13 mouse cellular contexts compared by ENCODE assay signal in genomic region chr14:31195521-31195920, GRCm38 (mm10). TPM values are rescaled to one million over a fixed set of nuclear protein-coding genes. Genes with fewer than 3 reads are reported as not detected.
A peak's percentile ranks its signal among the peaks of the same experiment; 100 is the strongest.
DNase-seq lines count a peak whose midpoint lies in the region; ATAC-seq and TF ChIP-seq lines count a peak whose summit lies in the region.
"Had no signal": no experiment of that assay in that cellular context is flagged by ENCODE, and none has a peak within 500 bp of the region (broad histone marks: within the 10 kb centered on the region; RNA-seq: fewer than 3 reads in every experiment).

No protein-coding gene starts in this region.

- H3K9me3 ChIP-seq in kidney, postnatal 0 days (replicated peaks; ENCODE audit: low read length), result no peaks in the 10 kb centered on the region
- no peaks in the 10 kb centered on the region for H3K9me3 ChIP-seq in forebrain, embryonic 11.5 days (ENCODE audit: control insufficient read depth, low read length)
- H3K9me3 ChIP-seq: forebrain, embryonic 10.5 days; hindbrain, embryonic 10.5 days; intestine, embryonic 15.5 days; midbrain, embryonic 13.5 days; neural tube, embryonic 12.5 days had no signal

- no peak for TF ChIP-seq POLR2A in thymus, adult 2 months (IDR thresholded peaks at IDR 0.05; ENCODE audit: control insufficient read depth, extremely low read depth, insufficient read depth, low read length, poor library complexity)

- H3K9ac ChIP-seq in kidney, postnatal 0 days (ENCODE audit: low read depth, low read length), result no peak overlapping the region
- H3K9ac ChIP-seq in forebrain, embryonic 11.5 days (ENCODE audit: low read length), result no peak overlapping the region
- H3K9ac ChIP-seq: intestine, embryonic 15.5 days; midbrain, embryonic 13.5 days; neural tube, embryonic 12.5 days had no signal

- no peaks in the 10 kb centered on the region for H3K27me3 ChIP-seq in kidney, postnatal 0 days (ENCODE audit: insufficient read depth, low read length)
- H3K27me3 ChIP-seq in thymus, adult 2 months (ENCODE audit: control insufficient read depth, insufficient read depth, low read length), result no peaks in the 10 kb centered on the region
- H3K27me3 ChIP-seq in forebrain, embryonic 11.5 days (ENCODE audit: control insufficient read depth, insufficient read depth, low read length), result no peaks in the 10 kb centered on the region
- H3K27me3 ChIP-seq: intestine, embryonic 15.5 days; midbrain, embryonic 13.5 days; neural tube, embryonic 12.5 days had no signal

- H3K36me3 ChIP-seq in kidney, postnatal 0 days (ENCODE audit: insufficient read depth, low read length), result peaks cover 56% of the 10 kb centered on the region
- peaks cover 21% of the 10 kb centered on the region for H3K36me3 ChIP-seq in thymus, adult 2 months (ENCODE audit: control insufficient read depth, insufficient read depth, low read length)
- H3K36me3 ChIP-seq in forebrain, embryonic 11.5 days (ENCODE audit: control insufficient read depth, insufficient read depth, low read length), result peaks cover 21% of the 10 kb centered on the region

- no peak overlapping the region for H3K4me3 ChIP-seq in kidney, postnatal 0 days (replicated peaks; ENCODE audit: low read depth, low read length)
- no peak overlapping the region for H3K4me3 ChIP-seq in thymus, adult 2 months (ENCODE audit: control insufficient read depth, insufficient read depth, low read length)
- H3K4me3 ChIP-seq in forebrain, embryonic 11.5 days (ENCODE audit: low read depth, low read length), result no peak overlapping the region
- H3K4me3 ChIP-seq: forebrain, embryonic 10.5 days; hindbrain, embryonic 10.5 days; intestine, embryonic 15.5 days; midbrain, embryonic 13.5 days; neural tube, embryonic 12.5 days had no signal

- DNase-seq in heart, adult 11 months, result peak; percentile 96
- no peak for DNase-seq in heart, postnatal 4 days
- no peak for DNase-seq in kidney, postnatal 0 days (ENCODE audit: low spot score)
- no peak for DNase-seq in kidney, postnatal 4 days
- no peak for DNase-seq in thymus, adult 2 months
- no peak for DNase-seq in thymus, adult 18-20 months
- no peak for DNase-seq in forebrain, embryonic 11.5 days (ENCODE audit: low spot score)
- no peak for DNase-seq in urinary bladder, adult 18-20 months (ENCODE audit: low spot score in 2 of 2)

- WGBS in kidney, postnatal 0 days, result 97% methylated on average over 4 of the region's 4 CpGs
- 80% methylated on average over 4 of the region's 4 CpGs for WGBS in thymus, adult 2 months
- WGBS in forebrain, embryonic 11.5 days, result 93% methylated on average over 4 of the region's 4 CpGs

- H3K4me2 ChIP-seq in kidney, postnatal 0 days (ENCODE audit: low read length), result 0 out of 2 replicates have a peak overlapping the region, but pooled peaks have one; percentile 15
- H3K4me2 ChIP-seq in forebrain, embryonic 11.5 days (ENCODE audit: low read depth, low read length, severe bottlenecking), result no peak overlapping the region
- H3K4me2 ChIP-seq: intestine, embryonic 15.5 days; midbrain, embryonic 13.5 days; neural tube, embryonic 12.5 days had no signal

- no peak for ATAC-seq in kidney, postnatal 0 days (replicated peaks; ENCODE audit: low FRiP score, low read depth)
- ATAC-seq in forebrain, embryonic 11.5 days (replicated peaks; ENCODE audit: low FRiP score), result no peak
- ATAC-seq: midbrain, embryonic 13.5 days had no signal

- no peak for TF ChIP-seq CTCF in kidney, postnatal 0 days (IDR thresholded peaks at IDR 0.05; ENCODE audit: low read depth)
- TF ChIP-seq CTCF in thymus, adult 2 months (IDR thresholded peaks at IDR 0.05; ENCODE audit: borderline replicate concordance, control insufficient read depth, extremely low read depth, insufficient read depth, low read length, poor library complexity), result no peak

- H3K27ac ChIP-seq in kidney, postnatal 0 days, result peak overlapping the region; percentile 67; the same call in 1 of the 2 replicates
- peak overlapping the region; percentile 61 for H3K27ac ChIP-seq in thymus, adult 2 months (ENCODE audit: control insufficient read depth, insufficient read depth, low read length)
- no peak overlapping the region for H3K27ac ChIP-seq in forebrain, embryonic 11.5 days (ENCODE audit: low read depth, low read length)
- H3K27ac ChIP-seq: forebrain, embryonic 10.5 days; hindbrain, embryonic 10.5 days; intestine, embryonic 15.5 days; midbrain, embryonic 13.5 days; neural tube, embryonic 12.5 days had no signal

- H3K4me1 ChIP-seq in kidney, postnatal 0 days (replicated peaks; ENCODE audit: insufficient read depth, low read length), result 0 out of 2 replicates have a peak, but pooled peaks cover 3% of the 10 kb centered on the region
- H3K4me1 ChIP-seq in thymus, adult 2 months (replicated peaks; ENCODE audit: control insufficient read depth, insufficient read depth, low read length), result peaks cover 13% of the 10 kb centered on the region
- H3K4me1 ChIP-seq in forebrain, embryonic 11.5 days (replicated peaks; ENCODE audit: control insufficient read depth, insufficient read depth, low read length), result no peaks in the 10 kb centered on the region
- H3K4me1 ChIP-seq: hindbrain, embryonic 10.5 days; neural tube, embryonic 12.5 days had no signal

RNA-seq across cellular contexts. Expression of gene Tnnc1, which starts 12.6 kb away (rescaled TPM):
- total RNA-seq in heart, postnatal 4 days (2021), result 1,000 to 10,000 TPM; 5,292 to 5,773 TPM
- 0.79 and 0.95 TPM in 2 replicates for polyA plus RNA-seq in kidney, postnatal 0 days (2015; fragmentation: Nextera tagmentation; extraction: Ambion mirVana)
- polyA plus RNA-seq in thymus, adult 2 months (2012; rRNA removed), result 4.2 and 103 TPM in 2 replicates
- polyA plus RNA-seq in forebrain, embryonic 11.5 days (2014; fragmentation: Nextera tagmentation; extraction: Ambion mirVana), result 0.59 and 0.83 TPM in 2 replicates

RNA-seq across cellular contexts. Expression of gene Nisch, which starts 21.2 kb away (rescaled TPM):
- 100 to 1,000 TPM; 301 to 310 TPM for total RNA-seq in heart, postnatal 4 days (2021)
- 197 and 214 TPM in 2 replicates for polyA plus RNA-seq in kidney, postnatal 0 days (2015; fragmentation: Nextera tagmentation; extraction: Ambion mirVana)
- 569 and 585 TPM in 2 replicates for polyA plus RNA-seq in thymus, adult 2 months (2012; rRNA removed)
- polyA plus RNA-seq in forebrain, embryonic 11.5 days (2014; fragmentation: Nextera tagmentation; extraction: Ambion mirVana), result 399 and 407 TPM in 2 replicates

RNA-seq across cellular contexts. Expression of gene Sema3g, which starts 22.1 kb away (rescaled TPM):
- total RNA-seq in heart, postnatal 4 days (2021), result 10 to 100 TPM in 1 of 2 experiments, 1 to 10 TPM in 1; 9.2 to 11.4 TPM
- 6.5 and 7.8 TPM in 2 replicates for polyA plus RNA-seq in kidney, postnatal 0 days (2015; fragmentation: Nextera tagmentation; extraction: Ambion mirVana)
- polyA plus RNA-seq in thymus, adult 2 months (2012; rRNA removed), result 1.9 and 2.4 TPM in 2 replicates
- 0.13 and 0.16 TPM in 2 replicates for polyA plus RNA-seq in forebrain, embryonic 11.5 days (2014; fragmentation: Nextera tagmentation; extraction: Ambion mirVana)

RNA-seq across cellular contexts. Expression of gene Stab1, which starts 27.1 kb away (rescaled TPM):
- total RNA-seq in heart, postnatal 4 days (2021), result 10 to 100 TPM; 77.1 to 84.3 TPM
- polyA plus RNA-seq in kidney, postnatal 0 days (2015; fragmentation: Nextera tagmentation; extraction: Ambion mirVana), result 26.4 and 27.8 TPM in 2 replicates
- polyA plus RNA-seq in thymus, adult 2 months (2012; rRNA removed), result 17.2 and 26.7 TPM in 2 replicates
- polyA plus RNA-seq in forebrain, embryonic 11.5 days (2014; fragmentation: Nextera tagmentation; extraction: Ambion mirVana), result 21.8 and 27.1 TPM in 2 replicates

RNA-seq across cellular contexts. Expression of gene Phf7, which starts 55.6 kb away (rescaled TPM):
- 1 to 10 TPM; 5.5 to 6.4 TPM for total RNA-seq in heart, postnatal 4 days (2021)
- polyA plus RNA-seq in kidney, postnatal 0 days (2015; fragmentation: Nextera tagmentation; extraction: Ambion mirVana), result 16.8 and 18.1 TPM in 2 replicates
- 7.4 and 8.0 TPM in 2 replicates for polyA plus RNA-seq in thymus, adult 2 months (2012; rRNA removed)
- polyA plus RNA-seq in forebrain, embryonic 11.5 days (2014; fragmentation: Nextera tagmentation; extraction: Ambion mirVana), result 14.3 and 14.4 TPM in 2 replicates
